Mouse (Mus musculus): ENCODE data around the gene Pcsk6. TPM values are rescaled to one million over a fixed set of nuclear protein-coding genes. Genes with fewer than 3 reads are reported as not detected.
"Not testable (repeated sequence)": the region's sequence is repeated elsewhere in the genome, so short reads cannot be mapped to it uniquely, and the experiment has no call there.

The Pcsk6 gene
- total RNA-seq, 4 experiments from 2014 or later = 12.8 to 23.4 (median 18.9) TPM

- DNase-seq (ENCODE audit: low spot score in 2 of 2) = not testable (repeated sequence)
Measured at GRCm38 (mm10) chr7:65934238-65934970, 72.9 kb downstream of the Pcsk6 start.

- DNase-seq (ENCODE audit: low spot score in 2 of 2) = no peak
Measured at GRCm38 (mm10) chr7:65935211-65935610, 73.7 kb downstream of the Pcsk6 start.

GRCm38 (mm10) chr7:65940988-65941387 is 79.5 kb downstream of the Pcsk6 start:
- DNase-seq (ENCODE audit: low spot score in 2 of 2) = no peak

- no peak for DNase-seq (ENCODE audit: low spot score in 2 of 2)
Measured at GRCm38 (mm10) chr7:65945342-65945993, 83.9 kb downstream of the Pcsk6 start.

- no peak for DNase-seq (ENCODE audit: low spot score in 2 of 2)
Measured at GRCm38 (mm10) chr7:65946397-65946796, 84.9 kb downstream of the Pcsk6 start.

GRCm38 (mm10) chr7:65948891-65949290 is 87.4 kb downstream of the Pcsk6 start:
- no peak for DNase-seq (ENCODE audit: low spot score in 2 of 2)

DNA sequence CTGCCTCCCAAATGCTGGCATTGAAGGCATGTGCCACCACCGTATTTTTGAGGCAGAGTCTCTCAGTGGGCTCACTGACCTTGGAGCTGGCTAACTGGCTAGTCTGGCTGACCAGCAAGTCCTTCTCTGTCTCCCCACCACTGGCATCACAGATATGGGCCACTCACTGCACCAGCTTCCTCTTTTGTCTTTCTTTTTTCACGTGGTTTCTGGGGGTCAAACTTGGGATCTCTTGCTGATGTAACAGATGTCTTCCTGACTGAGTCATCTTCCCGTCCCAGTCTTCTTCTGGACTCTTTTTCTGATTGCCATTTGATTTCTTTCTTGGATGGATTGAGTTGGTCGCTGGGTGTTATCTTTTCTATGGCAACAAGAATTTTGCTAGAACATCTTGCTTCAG is 93.0 kb downstream of the Pcsk6 start:
- DNase-seq (ENCODE audit: low spot score in 2 of 2) = no peak

- peak; percentile 20 to 24 for DNase-seq (ENCODE audit: low spot score in 2 of 2)
Measured at GRCm38 (mm10) chr7:65955304-65956220, 94.0 kb downstream of the Pcsk6 start.

- DNase-seq (ENCODE audit: low spot score in 2 of 2) = no peak
Measured at GRCm38 (mm10) chr7:65957245-65957644, 95.7 kb downstream of the Pcsk6 start.

- DNase-seq (ENCODE audit: low spot score in 2 of 2) = no peak
Measured at GRCm38 (mm10) chr7:65958105-65958504, 96.6 kb downstream of the Pcsk6 start.

GRCm38 (mm10) chr7:65959221-65959924 is 97.8 kb downstream of the Pcsk6 start:
- no peak for DNase-seq (ENCODE audit: low spot score in 2 of 2)

GRCm38 (mm10) chr7:65962611-65963010 is 101.1 kb downstream of the Pcsk6 start:
- no peak for DNase-seq (ENCODE audit: low spot score in 2 of 2)

GRCm38 (mm10) chr7:65964398-65964797 is 102.9 kb downstream of the Pcsk6 start:
- no peak for DNase-seq (ENCODE audit: low spot score in 2 of 2)

DNA sequence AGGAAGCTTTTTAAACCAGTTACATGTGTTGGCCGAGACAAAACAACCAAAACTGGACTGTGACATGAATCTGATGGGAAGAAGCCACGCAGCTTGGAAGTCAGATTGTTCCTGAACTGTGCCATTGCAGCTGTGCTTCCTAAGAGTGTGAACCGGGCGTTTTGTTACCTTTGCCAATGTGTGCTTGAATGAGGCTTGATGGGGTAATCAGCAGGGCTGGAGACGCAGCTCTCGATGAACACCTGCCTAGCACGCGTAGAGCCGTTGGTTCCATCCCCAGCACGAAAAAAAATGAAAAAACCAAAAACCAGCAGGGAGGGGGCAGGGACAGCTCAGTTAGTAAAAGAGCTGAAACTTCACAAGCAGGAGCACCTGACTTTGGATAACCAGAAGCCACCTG is 109.8 kb downstream of the Pcsk6 start:
- DNase-seq (ENCODE audit: low spot score in 2 of 2) = no peak

GRCm38 (mm10) chr7:65977286-65977685 is 115.8 kb downstream of the Pcsk6 start:
- DNase-seq (ENCODE audit: low spot score in 2 of 2) = no peak

GRCm38 (mm10) chr7:65977977-65978376 is 116.4 kb downstream of the Pcsk6 start:
- DNase-seq (ENCODE audit: low spot score in 2 of 2) = no peak

DNA sequence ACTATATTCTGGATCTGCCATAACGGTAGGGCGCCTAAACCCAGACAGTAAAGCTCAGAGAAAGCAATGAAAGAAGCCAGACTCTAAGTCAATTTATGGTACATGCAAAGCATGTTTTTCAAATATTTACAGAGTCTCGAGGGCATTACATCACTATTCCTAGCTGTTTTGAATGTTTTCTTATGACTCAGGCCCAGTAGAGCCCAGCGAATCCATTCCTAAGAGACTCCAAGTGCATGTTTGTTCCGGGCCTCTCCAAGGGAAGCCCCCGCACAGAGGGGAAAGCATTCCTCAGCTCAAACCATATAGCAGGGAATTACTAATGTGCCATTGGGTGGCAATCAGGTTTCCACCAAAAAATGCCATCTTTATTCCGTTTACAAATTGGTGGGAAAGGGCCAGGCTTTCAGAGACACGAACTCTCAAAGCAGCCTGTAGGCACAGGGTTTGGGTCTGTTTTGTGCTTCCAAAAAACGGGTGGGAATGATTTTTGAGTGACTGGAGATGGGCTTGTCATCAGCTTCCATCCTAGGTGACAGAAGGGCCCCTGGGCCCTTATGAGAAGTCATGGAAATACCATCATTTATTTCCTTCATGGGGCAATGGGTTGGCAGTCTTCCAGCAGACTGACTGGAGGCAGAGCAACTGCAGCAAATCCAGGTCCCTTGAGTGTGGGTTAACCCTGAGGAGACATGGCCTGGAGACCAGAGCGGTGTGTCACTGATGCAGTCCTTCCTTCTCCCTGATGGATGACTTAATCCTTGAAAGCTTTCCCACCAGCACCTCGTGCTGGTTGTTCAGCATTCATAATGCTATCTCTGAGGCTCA is 117.7 kb downstream of the Pcsk6 start:
- DNase-seq (ENCODE audit: low spot score in 2 of 2) = no peak

- DNase-seq (ENCODE audit: low spot score in 2 of 2) = no peak
Measured at GRCm38 (mm10) chr7:65980000-65980399, 118.5 kb downstream of the Pcsk6 start.

- no peak for DNase-seq (ENCODE audit: low spot score in 2 of 2)
Measured at GRCm38 (mm10) chr7:65982057-65982456, 120.5 kb downstream of the Pcsk6 start.

- no peak for DNase-seq (ENCODE audit: low spot score in 2 of 2)
Measured at GRCm38 (mm10) chr7:65988249-65988648, 126.7 kb downstream of the Pcsk6 start.

Measured in layer of hippocampus, adult 8-10 months (tissue).